Mouse (Mus musculus) liver, embryonic 14.5 days (tissue): ENCODE data around the gene A630095N17Rik. TPM values are rescaled to one million over a fixed set of nuclear protein-coding genes. Genes with fewer than 3 reads are reported as not detected.

ENCODE experiments used
- ATAC-seq: fragments of 200-750 bp; cut with Nextera tagmentation; 2 replicates; pipeline ENCODE4 v1.8.0; 2017; ENCODE audit warnings: moderate number of reproducible peaks, mild to moderate bottlenecking, moderate library complexity; ENCODE audit not compliant: insufficient read depth
- DNase-seq, 3 experiments: peaks; one replicate each; pipeline ENCODE4 v3.0.0-alpha.2; 2012 to 2013; ENCODE audit warnings: low read depth in 3 of 3, low spot score in 3 of 3
- H3K27ac ChIP-seq: fragments of 300-500 bp; sonication (generic); 2 replicates; pipeline ENCODE4 v1.5.1; 2014; ENCODE audit warnings: moderate library complexity, mild to moderate bottlenecking, control low read depth, inconsistent platforms
- H3K27me3 ChIP-seq: fragments of 300-500 bp; sonication (generic); 2 replicates; pipeline ENCODE4 v1.6.1; 2014; ENCODE audit warnings: mild to moderate bottlenecking, low read length, moderate library complexity; ENCODE audit not compliant: control insufficient read depth, insufficient read depth
- H3K36me3 ChIP-seq: fragments of 300-500 bp; sonication (generic); replicated peaks from 2 replicates; pipeline ENCODE4 v1.6.1; 2014; ENCODE audit warnings: low read depth; ENCODE audit not compliant: control insufficient read depth, insufficient read depth
- H3K4me1 ChIP-seq, 2 experiments: fragments of 200-500 bp in 1 of 2; fragments of 300-500 bp in 1 of 2; sonication (generic) in 1 of 2; replicated peaks; 2 replicates each; pipeline ENCODE4 v1.6.1; 2012 to 2014; ENCODE audit warnings: antibody characterized with exemption in 1 of 2, inconsistent platforms in 1 of 2, low read length in 1 of 2; ENCODE audit not compliant: control insufficient read depth in 2 of 2, insufficient read depth in 2 of 2
- H3K4me2 ChIP-seq: fragments of 300-500 bp; sonication (generic); 2 replicates; pipeline ENCODE4 v1.6.1; 2014; ENCODE audit warnings: low read depth, mild to moderate bottlenecking, control low read depth, moderate library complexity
- H3K4me3 ChIP-seq, 2 experiments: fragments of 200-500 bp in 1 of 2; fragments of 300-500 bp in 1 of 2; sonication (generic) in 1 of 2; 2 replicates each; pipeline ENCODE4 v1.5.1; 2012 to 2014; ENCODE audit warnings: low read depth in 2 of 2, low read length in 2 of 2, mild to moderate bottlenecking in 2 of 2, control low read depth in 1 of 2, inconsistent platforms in 1 of 2, moderate library complexity in 1 of 2; ENCODE audit not compliant: insufficient read depth in 1 of 2
- H3K9ac ChIP-seq: fragments of 300-500 bp; sonication (generic); replicated peaks from 2 replicates; pipeline ENCODE4 v1.6.1; 2014; ENCODE audit warnings: mild to moderate bottlenecking, control low read depth, moderate library complexity
- H3K9me3 ChIP-seq: fragments of 300-500 bp; sonication (generic); 2 replicates; pipeline ENCODE4 v1.6.1; 2016; ENCODE audit warnings: low read length, mixed read lengths; ENCODE audit not compliant: control insufficient read depth
- CTCF ChIP-seq: IDR thresholded peaks from 2 replicates; pipeline ENCODE4 v1.5.1; 2016; ENCODE audit warnings: antibody characterized with exemption, low read depth, control low read depth
- EP300 ChIP-seq: IDR thresholded peaks from 2 replicates; pipeline ENCODE4 v1.6.1; 2016; ENCODE audit warnings: antibody characterized with exemption, low read depth
- WGBS: fragments of 180-500 bp; shearing (Covaris S2); extraction: QIAGEN DNeasy Blood & Tissue Kit; methylation state at CpG from one replicate; pipeline ENCODE4 v1.1.7; 2014; ENCODE audit not compliant: insufficient replicate concordance; 5-methylcytosine and 5-hydroxymethylcytosine counted together
- polyA plus RNA-seq, 2 experiments: library from polyadenylated mRNA; depleted of rRNA in 1 of 2; stranded (reverse) in 1 of 2; unstranded in 1 of 2; fragments of >200 nt; fragmentation: Nextera tagmentation in 1 of 2; extraction: Ambion mirVana in 1 of 2; gene quantifications; 2 replicates each; pipeline versions ENCODE4 v1.2.1 to v1.2.3; 2012 to 2014

A630095N17Rik gene
- polyA plus RNA-seq, 2 experiments = 0.22 TPM; not detected in 1

- WGBS = 79% methylated on average over 11 of the region's 11 CpGs
- no peak overlapping the region for H3K4me2 ChIP-seq
- no peak overlapping the region for H3K9ac ChIP-seq
- ATAC-seq (no peak), DNase-seq (no peak)
- peaks cover 11 to 12% of the 10 kb centered on the region in 2 experiments for H3K4me1 ChIP-seq
- peaks cover 74% of the 10 kb centered on the region for H3K36me3 ChIP-seq
- H3K9me3 ChIP-seq = no peaks in the 10 kb centered on the region
- TF ChIP-seq EP300 = no peak
- TF ChIP-seq CTCF = no peak
- no peaks in the 10 kb centered on the region for H3K27me3 ChIP-seq
- H3K4me3 ChIP-seq = no peak overlapping the region
- H3K27ac ChIP-seq = no peak overlapping the region
Measured at GRCm38 (mm10) chr1:75185495-75185894, 46.4 kb downstream of the A630095N17Rik start.

- H3K9me3 ChIP-seq = no peaks in the 10 kb centered on the region
- no peak overlapping the region for H3K4me2 ChIP-seq
- no peak overlapping the region for H3K27ac ChIP-seq
- H3K9ac ChIP-seq = no peak overlapping the region
- ATAC-seq (no peak), DNase-seq (no peak)
- no peak overlapping the region for H3K4me3 ChIP-seq
- peak; percentile 52 for TF ChIP-seq CTCF
- no peak for TF ChIP-seq EP300
- no peaks in the 10 kb centered on the region for H3K27me3 ChIP-seq
- peaks cover 16 to 18% of the 10 kb centered on the region in 2 experiments for H3K4me1 ChIP-seq
- 68% methylated on average over 4 of the region's 4 CpGs for WGBS
- H3K36me3 ChIP-seq = peaks cover 70% of the 10 kb centered on the region
Measured at GRCm38 (mm10) chr1:75182160-75182559, 49.7 kb downstream of the A630095N17Rik start.

- ATAC-seq = no peak
- WGBS = 85% methylated on average over 4 of the region's 4 CpGs
- Histone ChIP-seq H3K9ac (no peak overlapping the region; the same call in 1 of the 2 replicates), H3K4me2 (no peak overlapping the region), H3K4me1 (peaks cover 16 to 18% of the 10 kb centered on the region in 2 experiments), H3K9me3 (no peaks in the 10 kb centered on the region), H3K27ac (no peak overlapping the region; the same call in 1 of the 2 replicates), H3K27me3 (no peaks in the 10 kb centered on the region), H3K36me3 (peaks cover 70% of the 10 kb centered on the region), H3K4me3 (no peak overlapping the region)
- TF ChIP-seq CTCF (no peak), EP300 (no peak)
- no peak for DNase-seq
Measured at GRCm38 (mm10) chr1:75181377-75181870, 50.5 kb downstream of the A630095N17Rik start.

- no peak for TF ChIP-seq CTCF
- no peak for TF ChIP-seq EP300
- ATAC-seq = no peak
- H3K27me3 ChIP-seq = no peaks in the 10 kb centered on the region
- peaks cover 70% of the 10 kb centered on the region for H3K36me3 ChIP-seq
- no peak for DNase-seq
- WGBS = 33% methylated on average over 7 of the region's 7 CpGs
- no peaks in the 10 kb centered on the region for H3K9me3 ChIP-seq
- peak overlapping the region in 1 of 2 experiments; percentile 70; a peak in 2 of 4 replicates for H3K4me3 ChIP-seq
- H3K4me1 ChIP-seq = peaks cover 16 to 18% of the 10 kb centered on the region in 2 experiments
- H3K4me2 ChIP-seq = peak overlapping the region; percentile 79
- H3K9ac ChIP-seq = peak overlapping the region; percentile 55
- H3K27ac ChIP-seq = peak overlapping the region; percentile 80
Measured at GRCm38 (mm10) chr1:75180741-75181140, 51.2 kb downstream of the A630095N17Rik start.

- H3K4me3 ChIP-seq = peak within 1 kb of the TSS; percentile 61 to 70
- H3K27ac ChIP-seq = peak within 1 kb of the TSS; percentile 95
- ATAC-seq (peak; percentile 87), DNase-seq (peak; percentile 90 to 92 (median 92))
- under 1% methylated on average over 31 of the region's 31 CpGs for WGBS
- H3K9ac ChIP-seq = peak within 1 kb of the TSS; percentile 96
- peak within 1 kb of the TSS; percentile 79 for H3K4me2 ChIP-seq
- no peak for TF ChIP-seq EP300
- no peak for TF ChIP-seq CTCF
- peaks cover 70% of the 10 kb centered on the region for H3K36me3 ChIP-seq
- H3K9me3 ChIP-seq = no peaks in the 10 kb centered on the region
- H3K4me1 ChIP-seq = peaks cover 16 to 18% of the 10 kb centered on the region in 2 experiments
- H3K27me3 ChIP-seq = no peaks in the 10 kb centered on the region
Measured at GRCm38 (mm10) chr1:75180105-75180590, 51.8 kb downstream of the A630095N17Rik start, which contains the start of gene Abcb6. Gene Abcb6 (minus strand): TSS chr1:75180392.
